Mouse (Mus musculus) G1E (cell line): ENCODE measurements at regions not wholly inside any gene's neighbourhood (a gene's known extent, or its start where the extent isn't known, plus 50 kb on each side); places are given as distances from the start of the nearest gene placed in this dataset.

Experiments used
- CTCF ChIP-seq: IDR thresholded peaks from 2 replicates; pipeline ENCODE4 v1.5.1; 2012; ENCODE audit warnings: low read depth, low read length, inconsistent platforms, mixed read lengths
- GATA1 ChIP-seq: IDR thresholded peaks from 2 replicates; pipeline ENCODE4 v1.6.1; 2012; ENCODE audit warnings: borderline replicate concordance, low read length, inconsistent platforms, mixed read lengths
- GATA2 ChIP-seq: IDR thresholded peaks from 2 replicates; pipeline ENCODE4 v1.6.1; 2012; ENCODE audit warnings: low read depth, low read length, inconsistent platforms, borderline replicate concordance
- TAL1 ChIP-seq: conservative IDR thresholded peaks from 2 replicates; pipeline ENCODE4 v1.6.1; 2012; ENCODE audit warnings: low read depth, low read length, inconsistent platforms, mixed read lengths

DNA sequence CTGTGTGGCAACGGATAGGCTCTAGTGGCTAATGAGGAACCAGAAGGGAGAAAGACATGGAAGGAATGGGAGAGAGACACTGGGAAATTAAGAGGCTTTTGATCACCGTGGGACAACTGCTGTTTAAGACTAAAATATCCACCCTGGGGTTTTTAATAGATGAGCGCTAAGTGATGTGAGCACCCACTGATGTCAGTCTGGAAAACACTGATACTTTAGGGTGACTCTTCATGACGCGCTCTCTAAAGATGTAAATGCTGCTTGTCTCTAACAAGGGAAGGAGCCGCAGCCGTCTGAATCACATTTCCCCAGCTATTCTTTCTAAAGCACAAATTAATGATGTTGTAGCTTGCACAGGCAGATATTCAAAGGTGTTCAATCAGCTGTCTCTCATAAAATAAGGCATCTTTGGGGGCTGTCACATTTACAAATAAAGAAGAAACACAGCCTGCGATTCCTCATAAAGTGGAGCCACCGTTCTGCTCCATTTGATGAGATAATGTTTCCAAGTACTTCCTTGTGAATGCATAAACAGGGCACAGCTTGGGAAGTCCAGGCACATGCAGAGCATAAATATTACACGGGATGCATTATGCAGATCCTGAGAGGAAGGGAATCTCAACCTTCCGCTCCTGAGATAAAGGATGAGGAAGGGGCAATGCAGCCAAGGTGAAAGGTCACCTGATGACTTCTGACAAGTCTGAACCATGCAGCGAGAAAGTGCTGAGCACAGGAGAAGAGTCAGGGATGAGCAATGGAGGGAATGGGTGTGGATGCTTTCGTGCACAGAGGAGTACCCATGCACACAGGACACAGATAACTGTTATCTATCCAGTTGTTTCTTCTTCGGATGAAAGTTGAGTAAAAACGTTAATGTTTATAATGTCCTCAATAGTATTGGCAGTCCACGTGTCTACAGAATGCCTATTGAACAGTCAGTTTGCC, 122.8 kb downstream of the Ttc8 start:
- no peak for TF ChIP-seq GATA1
- TF ChIP-seq CTCF = no peak
- no peak for TF ChIP-seq TAL1
- TF ChIP-seq GATA2 = no peak
